Comparison of ENCODE assay signal across 30 mouse cellular contexts in genomic region chr2:49752211-49752607, GRCm38 (mm10). TPM values are rescaled to one million over a fixed set of nuclear protein-coding genes. Genes with fewer than 3 reads are reported as not detected.
DNase-seq lines count a peak whose midpoint lies in the region; ATAC-seq lines count a peak whose summit lies in the region.
"Had no signal": no experiment of that assay in that cellular context is flagged by ENCODE, and none has a peak within 500 bp of the region (broad histone marks: within the 10 kb centered on the region; RNA-seq: fewer than 3 reads in every experiment).

No protein-coding gene starts in this region.

- no peaks in the 10 kb centered on the region for H3K27me3 ChIP-seq in forebrain, embryonic 15.5 days
- no peaks in the 10 kb centered on the region for H3K27me3 ChIP-seq in forebrain, embryonic 13.5 days
- no peaks in the 10 kb centered on the region for H3K27me3 ChIP-seq in midbrain, embryonic 15.5 days (replicated peaks)
- no peaks in the 10 kb centered on the region for H3K27me3 ChIP-seq in midbrain, embryonic 14.5 days (ENCODE audit: control insufficient read depth, insufficient read depth, low read length)
- H3K27me3 ChIP-seq: embryonic facial prominence, embryonic 12.5 days; hindbrain, embryonic 13.5 days; kidney, embryonic 15.5 days had no signal

- no peak for ATAC-seq in forebrain, embryonic 15.5 days (replicated peaks)
- no peak for ATAC-seq in forebrain, embryonic 13.5 days
- no peak for ATAC-seq in midbrain, embryonic 15.5 days (replicated peaks)
- no peak for ATAC-seq in midbrain, embryonic 14.5 days (ENCODE audit: low FRiP score, low TSS enrichment)
- ATAC-seq: activated CD4-positive, CD25-positive, alpha-beta regulatory T cell, adult 4 months; forebrain, embryonic 16.5 days had no signal

- no peak overlapping the region for H3K4me2 ChIP-seq in forebrain, embryonic 15.5 days (replicated peaks)
- no peak overlapping the region for H3K4me2 ChIP-seq in forebrain, embryonic 13.5 days
- H3K4me2 ChIP-seq in midbrain, embryonic 15.5 days, result no peak overlapping the region
- H3K4me2 ChIP-seq in midbrain, embryonic 14.5 days (ENCODE audit: low read length), result no peak overlapping the region
- H3K4me2 ChIP-seq: embryonic facial prominence, embryonic 12.5 days; heart, embryonic 11.5 days; hindbrain, embryonic 13.5 days; kidney, embryonic 15.5 days had no signal

- no peaks in the 10 kb centered on the region for H3K9me3 ChIP-seq in forebrain, embryonic 15.5 days
- no peaks in the 10 kb centered on the region for H3K9me3 ChIP-seq in forebrain, embryonic 13.5 days (replicated peaks)
- H3K9me3 ChIP-seq in midbrain, embryonic 15.5 days, result no peaks in the 10 kb centered on the region
- no peaks in the 10 kb centered on the region for H3K9me3 ChIP-seq in midbrain, embryonic 14.5 days (ENCODE audit: control insufficient read depth, low read length)
- H3K9me3 ChIP-seq: embryonic facial prominence, embryonic 12.5 days; hindbrain, embryonic 13.5 days; kidney, embryonic 15.5 days; midbrain, embryonic 10.5 days had no signal

- no peak for DNase-seq in midbrain, embryonic 14.5 days
- peak; percentile 63 for DNase-seq in cerebellum, adult 9-11 months
- peak; percentile 59 to 75 for DNase-seq in cerebellum, postnatal 25 days
- no peak for DNase-seq in urinary bladder, postnatal 14 days (ENCODE audit: low spot score)
- DNase-seq: adrenal gland, adult 2 months; adrenal gland, postnatal 36 days; B cell, adult 2 months; embryo, embryonic 11 days; gastrocnemius, adult 2 months; gastrocnemius, postnatal 36 days; heart, adult 18-20 months; heart, postnatal 36 days; kidney, adult 18-20 months; kidney, postnatal 36 days; layer of hippocampus, postnatal 36 days; liver; lung, adult 2 months; lung, postnatal 10 days; thymus, postnatal 14 days had no signal

- peak overlapping the region; percentile 38 for H3K27ac ChIP-seq in forebrain, embryonic 15.5 days (replicated peaks)
- no peak overlapping the region for H3K27ac ChIP-seq in forebrain, embryonic 13.5 days
- peak overlapping the region; percentile 59 for H3K27ac ChIP-seq in midbrain, embryonic 15.5 days
- no peak overlapping the region for H3K27ac ChIP-seq in midbrain, embryonic 14.5 days (replicated peaks; ENCODE audit: low read depth, low read length)
- H3K27ac ChIP-seq: embryonic facial prominence, embryonic 12.5 days; gastrocnemius, adult 2 months; kidney, embryonic 15.5 days; liver, embryonic 14.5 days; midbrain, embryonic 10.5 days had no signal

- H3K36me3 ChIP-seq in forebrain, embryonic 15.5 days, result peaks cover 61% of the 10 kb centered on the region
- peaks cover 93% of the 10 kb centered on the region for H3K36me3 ChIP-seq in forebrain, embryonic 13.5 days (ENCODE audit: poor library complexity, severe bottlenecking)
- H3K36me3 ChIP-seq in midbrain, embryonic 15.5 days (replicated peaks), result peaks cover 40% of the 10 kb centered on the region; the same call in 1 of the 2 replicates
- peaks cover 88% of the 10 kb centered on the region for H3K36me3 ChIP-seq in midbrain, embryonic 14.5 days (ENCODE audit: control insufficient read depth, insufficient read depth, low read length)

- H3K9ac ChIP-seq in forebrain, embryonic 15.5 days (replicated peaks), result no peak overlapping the region
- no peak overlapping the region for H3K9ac ChIP-seq in forebrain, embryonic 13.5 days
- no peak overlapping the region for H3K9ac ChIP-seq in midbrain, embryonic 15.5 days
- no peak overlapping the region for H3K9ac ChIP-seq in midbrain, embryonic 14.5 days (replicated peaks; ENCODE audit: low read length)
- H3K9ac ChIP-seq: embryonic facial prominence, embryonic 12.5 days; hindbrain, embryonic 13.5 days; kidney, embryonic 15.5 days; liver, embryonic 14.5 days had no signal

- 90% methylated on average over 8 of the region's 8 CpGs for WGBS in forebrain, embryonic 15.5 days
- WGBS in forebrain, embryonic 13.5 days, result 89% methylated on average over 8 of the region's 8 CpGs
- 94% methylated on average over 8 of the region's 8 CpGs for WGBS in midbrain, embryonic 15.5 days
- 92% methylated on average over 8 of the region's 8 CpGs for WGBS in midbrain, embryonic 14.5 days

- no peak overlapping the region for H3K4me3 ChIP-seq in forebrain, embryonic 15.5 days
- no peak overlapping the region for H3K4me3 ChIP-seq in forebrain, embryonic 13.5 days
- no peak overlapping the region for H3K4me3 ChIP-seq in midbrain, embryonic 15.5 days
- no peak overlapping the region for H3K4me3 ChIP-seq in midbrain, embryonic 14.5 days (replicated peaks; ENCODE audit: low read depth, low read length)
- H3K4me3 ChIP-seq: embryonic facial prominence, embryonic 12.5 days; gastrocnemius, adult 2 months; hindbrain, embryonic 13.5 days; kidney, embryonic 15.5 days; midbrain, embryonic 10.5 days had no signal

- H3K4me1 ChIP-seq in forebrain, embryonic 15.5 days, result 0 out of 2 replicates have a peak, but pooled peaks cover 11% of the 10 kb centered on the region
- 0 out of 2 replicates have a peak, but pooled peaks cover 9% of the 10 kb centered on the region for H3K4me1 ChIP-seq in forebrain, embryonic 13.5 days
- peaks cover 18% of the 10 kb centered on the region for H3K4me1 ChIP-seq in midbrain, embryonic 15.5 days
- no peaks in the 10 kb centered on the region for H3K4me1 ChIP-seq in midbrain, embryonic 14.5 days (ENCODE audit: control insufficient read depth, insufficient read depth, low read length)
- H3K4me1 ChIP-seq: embryonic facial prominence, embryonic 12.5 days; midbrain, embryonic 10.5 days had no signal

RNA-seq across cellular contexts. Expression of gene Lypd6b, which starts 35.3 kb away (rescaled TPM):
- polyA plus RNA-seq in forebrain, embryonic 15.5 days (2015; fragmentation: Nextera tagmentation; extraction: Ambion mirVana), result 10.7 and 11.3 TPM in 2 replicates
- polyA plus RNA-seq in forebrain, embryonic 13.5 days (2015; fragmentation: Nextera tagmentation; extraction: Ambion mirVana), result 3.0 and 3.1 TPM in 2 replicates
- 12.6 and 13.7 TPM in 2 replicates for polyA plus RNA-seq in midbrain, embryonic 15.5 days (2015; fragmentation: Nextera tagmentation; extraction: Ambion mirVana)
- 8.7 and 9.7 TPM in 2 replicates for polyA plus RNA-seq in midbrain, embryonic 14.5 days (2014; fragmentation: Nextera tagmentation; extraction: Ambion mirVana)

Comparison
In these comparisons a context has a peak if more than half of its experiments do, and no peak if none do; other contexts are left out.
1. H3K27ac ChIP-seq: peak in forebrain, embryonic 15.5 days (single experiment) and midbrain, embryonic 15.5 days (single experiment); none in forebrain, embryonic 13.5 days (single experiment) and midbrain, embryonic 14.5 days (single experiment).
2. DNase-seq: peak in cerebellum, adult 9-11 months (single experiment) and cerebellum, postnatal 25 days (2 of 2); none in midbrain, embryonic 14.5 days (single experiment) and urinary bladder, postnatal 14 days (single experiment).